Mouse (Mus musculus) gastrocnemius, postnatal 25 days (tissue): ENCODE results near the gene Umod. TPM values are rescaled to one million over a fixed set of nuclear protein-coding genes. Genes with fewer than 3 reads are reported as not detected.

Experiments
- DNase-seq: peaks from one replicate; pipeline ENCODE4 v3.0.0; 2022
- total RNA-seq, 2 experiments: library from RNA; stranded (reverse); gene quantifications; 1 replicate in 1 of 2; 2 replicates in 1 of 2; pipeline ENCODE4 v1.2.3; 2021

Gene Umod
- total RNA-seq, 2 experiments from 2014 or later, result not detected

- DNase-seq, result no peak
Measured at GRCm38 (mm10) chr7:119427180-119427616, 51.9 kb downstream of the Umod start.

- no peak for DNase-seq
Measured at GRCm38 (mm10) chr7:119420730-119421129, 58.4 kb downstream of the Umod start.

- no peak for DNase-seq
Measured at GRCm38 (mm10) chr7:119418523-119418922, 60.6 kb downstream of the Umod start.

Other genes starting within 250 kb of the Umod start
- gene Gp2, start 20.0 kb downstream of the Umod start, total RNA-seq, result not detected
- gene Acsm5, start 40.2 kb upstream of the Umod start, total RNA-seq, result under 1 TPM; 0.18 to 0.78 TPM
- not detected for gene Pdilt, start 44.2 kb upstream of the Umod start, total RNA-seq
- not detected for gene Acsm2, start 75.1 kb upstream of the Umod start, total RNA-seq
- not detected for gene Acsm1, start 127.7 kb upstream of the Umod start, total RNA-seq
- not detected for gene Acsm4, start 210.7 kb upstream of the Umod start, total RNA-seq
- gene Thumpd1, start 241.5 kb upstream of the Umod start, total RNA-seq, result 10 to 100 TPM; 12.8 to 13.9 TPM